Mouse (Mus musculus): ENCODE data around the gene Clcn6.

The Clcn6 gene

DNA sequence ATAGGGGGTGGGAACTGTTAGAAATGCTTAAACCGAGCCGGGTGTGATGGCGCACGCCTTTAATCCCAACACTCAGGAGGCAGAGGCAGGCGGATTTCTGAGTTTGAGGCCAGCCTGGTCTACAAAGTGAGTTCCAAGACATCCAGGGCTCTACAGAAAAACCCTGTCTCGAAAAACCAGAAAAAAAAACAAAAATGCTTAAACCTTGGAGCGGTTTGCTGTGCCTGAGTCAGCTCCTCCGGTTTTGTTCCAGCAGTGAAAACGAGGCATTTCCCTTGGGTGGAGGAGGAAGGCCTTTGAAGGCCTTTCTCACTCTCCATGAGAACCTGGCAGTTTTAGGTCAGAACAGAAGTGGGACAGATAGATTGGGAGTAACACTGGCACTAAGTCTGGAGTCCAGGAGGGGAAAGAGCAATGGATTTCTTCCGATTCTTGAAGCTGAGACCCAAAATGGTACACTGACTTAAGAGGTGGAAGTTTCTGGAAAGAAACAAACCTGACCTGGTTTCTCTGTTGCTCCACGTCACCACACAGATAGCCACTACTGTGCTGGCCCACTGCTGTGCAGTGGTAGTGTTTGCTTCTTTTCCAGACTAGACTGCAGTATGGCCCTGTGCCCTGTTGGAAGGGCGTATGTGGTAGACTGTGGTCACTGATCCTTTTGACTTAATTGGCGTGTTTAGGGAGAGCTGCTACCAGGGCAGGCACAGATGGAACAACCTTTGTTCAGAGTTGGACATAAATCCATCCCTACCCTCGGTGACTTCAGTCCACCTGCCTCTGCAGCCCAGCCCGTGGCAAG, 1.6 kb upstream of the Clcn6 start:
- 37% methylated on average over 15 of the region's 15 CpGs for WGBS

DNA sequence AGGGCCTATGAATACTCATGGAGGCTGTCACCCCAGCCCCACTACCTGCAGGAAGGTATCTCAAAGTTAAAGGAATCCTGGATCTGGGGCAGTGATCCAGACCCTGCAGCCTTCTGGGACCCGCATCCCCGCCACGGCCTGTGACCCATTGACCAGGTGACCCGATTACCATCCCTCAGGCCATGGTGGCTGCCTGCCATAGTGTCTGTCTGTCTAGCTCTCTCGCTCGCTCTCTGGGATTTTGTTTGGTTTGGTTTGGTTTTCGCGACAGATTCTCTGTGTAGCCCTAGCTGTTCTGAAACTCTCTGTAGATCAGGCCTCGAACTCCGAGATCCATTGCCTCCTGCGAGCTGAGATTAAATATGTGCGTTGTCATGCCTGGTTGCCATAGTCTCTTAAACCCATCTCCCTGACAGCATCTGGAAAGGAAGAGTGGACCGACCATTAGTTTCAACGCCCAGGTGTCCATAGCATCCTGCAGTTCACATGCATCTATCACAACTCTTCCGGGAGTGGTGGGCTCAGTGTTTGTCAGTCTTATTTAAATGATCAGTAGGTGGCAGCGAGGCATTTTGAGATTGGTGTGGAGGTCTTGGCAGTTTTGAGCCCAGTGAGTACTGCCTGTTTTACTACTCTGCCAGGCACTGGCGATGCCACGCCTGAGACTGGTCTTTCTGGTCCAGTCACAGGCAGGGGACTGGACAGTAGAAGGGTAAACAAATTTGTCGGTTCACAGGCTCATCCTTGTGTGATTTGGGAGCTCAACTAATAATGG, 820 bp upstream of the Clcn6 start:
- 11% methylated on average over 19 of the region's 19 CpGs for WGBS

DNA sequence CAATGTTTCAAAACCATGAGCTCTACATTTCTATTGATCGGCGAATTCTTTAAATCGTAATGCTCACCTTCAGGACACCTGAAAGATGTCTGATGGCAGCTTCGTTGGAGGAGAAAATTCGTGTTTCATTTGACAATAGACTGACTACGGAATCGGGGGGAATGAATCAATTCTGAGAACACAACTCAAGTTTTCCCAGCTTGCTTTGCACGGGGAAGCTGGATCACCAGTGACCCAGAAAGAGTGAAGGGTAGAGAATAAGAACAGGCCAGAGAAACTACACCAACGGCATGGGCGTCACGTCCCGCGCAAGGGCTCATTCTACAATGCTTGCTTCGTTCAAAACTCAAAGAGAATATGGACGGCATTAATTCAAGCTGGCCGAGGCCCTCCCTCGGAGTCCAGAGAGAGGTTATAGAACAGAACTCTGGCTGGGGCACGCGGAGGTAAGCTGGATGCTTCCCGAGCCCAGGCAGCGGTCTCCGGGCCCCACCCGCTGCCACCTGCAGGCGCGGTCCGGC, 482 bp downstream of the Clcn6 start:
- 5% methylated on average over 26 of the region's 26 CpGs for WGBS

DNA sequence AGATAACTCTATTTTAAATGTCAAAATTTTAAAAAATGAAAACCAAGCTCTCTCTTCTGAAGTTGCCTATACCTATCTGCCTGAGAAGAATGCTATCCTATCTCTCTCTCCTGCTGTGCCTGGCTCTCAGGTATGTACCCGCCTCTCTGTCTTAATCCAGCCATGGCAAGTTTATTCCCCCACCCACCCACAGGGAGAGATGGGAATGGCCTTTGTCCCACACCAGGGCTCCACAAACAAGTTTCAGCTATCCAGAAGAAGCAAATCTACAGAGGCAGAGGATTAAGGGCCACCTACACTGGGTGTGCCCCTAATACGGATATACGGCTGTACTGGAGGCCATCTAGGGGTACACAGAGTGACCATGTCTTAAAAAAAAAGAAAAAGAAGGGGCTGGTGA, 3.2 kb downstream of the Clcn6 start:
- 95% methylated on average over 3 of the region's 3 CpGs for WGBS

DNA sequence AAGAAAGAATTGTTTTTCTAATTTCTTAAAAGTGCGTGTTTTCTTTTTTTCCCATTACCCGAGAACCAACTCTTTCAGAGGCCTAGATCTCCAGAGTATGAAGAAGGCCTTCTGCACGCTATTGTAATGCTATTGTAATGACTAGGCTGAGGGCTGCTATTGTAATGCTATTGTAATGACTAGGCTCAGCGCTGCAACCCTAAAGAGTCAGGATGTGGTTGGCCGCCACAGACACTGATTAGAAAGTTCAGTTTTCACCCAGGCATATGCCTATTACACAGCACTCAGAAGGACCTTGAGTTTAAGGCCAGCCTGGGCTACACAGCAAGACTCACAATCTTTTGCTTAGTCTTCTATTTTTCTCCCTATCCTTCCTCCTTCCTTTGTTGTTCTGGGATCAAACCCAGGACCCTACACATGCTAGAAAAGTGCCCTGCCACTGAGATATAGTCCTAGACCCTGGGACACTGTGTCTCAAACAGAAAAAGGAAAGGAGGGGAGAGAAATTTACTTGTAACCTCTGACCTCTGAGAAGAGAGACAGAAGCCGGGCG, 4.7 kb downstream of the Clcn6 start:
- WGBS, result 82% methylated on average over 7 of the region's 7 CpGs

DNA sequence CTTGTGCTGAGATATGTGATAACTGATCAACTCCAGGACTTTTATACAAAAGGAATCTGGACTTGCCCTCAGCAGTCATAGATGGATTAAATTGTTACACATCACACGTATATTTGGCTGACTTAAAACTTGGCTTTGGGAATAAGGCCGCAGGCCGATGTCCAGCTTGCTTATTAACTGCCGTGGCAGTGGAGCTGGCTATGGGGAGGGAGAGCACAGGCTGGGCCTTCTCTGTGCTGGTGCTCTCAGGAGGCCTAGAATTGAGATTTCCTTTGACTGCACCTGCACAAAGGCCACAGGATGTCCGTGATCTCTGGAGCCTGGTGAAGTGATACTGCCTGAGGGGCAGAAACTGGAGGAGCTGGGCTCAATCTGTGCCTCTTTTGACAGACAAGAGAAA, 8.1 kb downstream of the Clcn6 start:
- 79% methylated on average over 5 of the region's 5 CpGs for WGBS

DNA sequence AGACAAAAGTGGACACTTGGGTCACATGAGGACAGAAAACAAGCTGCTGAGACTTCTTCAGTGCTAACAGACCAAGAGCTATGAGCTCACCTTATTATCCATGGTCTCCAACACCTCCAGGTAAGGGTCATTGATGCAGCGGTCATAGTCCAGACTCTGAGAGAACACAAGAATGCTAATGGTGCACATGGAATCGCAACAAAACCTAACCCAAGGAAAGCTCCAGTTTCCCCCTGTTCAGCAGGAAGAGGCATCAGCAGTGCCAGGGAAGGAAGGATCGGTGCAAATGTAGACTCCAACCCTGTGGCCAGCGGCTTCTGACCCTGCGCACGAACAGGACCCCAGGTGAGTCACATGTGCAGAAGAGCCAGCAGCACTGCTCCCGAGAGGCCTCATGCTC, 9.3 kb downstream of the Clcn6 start:
- WGBS, result 95% methylated on average over 7 of the region's 7 CpGs

DNA sequence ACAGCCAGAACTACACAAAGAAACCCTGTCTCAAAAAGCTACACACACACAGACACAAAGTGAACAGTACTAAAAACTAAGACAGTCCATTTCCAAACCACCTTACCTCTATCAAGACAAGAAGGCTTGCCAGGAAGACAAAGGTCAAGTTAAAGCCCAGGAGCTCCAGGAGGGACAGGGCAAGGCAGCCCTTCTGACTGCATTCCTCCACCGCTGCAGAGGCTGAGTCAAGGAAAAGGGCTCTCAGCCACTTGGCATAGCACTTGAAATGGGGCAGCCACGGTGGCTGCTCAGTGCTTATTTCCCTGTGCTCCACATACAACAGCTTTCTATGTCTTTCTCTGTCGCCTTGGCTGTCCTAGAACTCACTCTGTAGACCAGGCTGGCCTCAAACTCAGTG, 14.6 kb downstream of the Clcn6 start:
- 80% methylated on average over 3 of the region's 3 CpGs for WGBS

DNA sequence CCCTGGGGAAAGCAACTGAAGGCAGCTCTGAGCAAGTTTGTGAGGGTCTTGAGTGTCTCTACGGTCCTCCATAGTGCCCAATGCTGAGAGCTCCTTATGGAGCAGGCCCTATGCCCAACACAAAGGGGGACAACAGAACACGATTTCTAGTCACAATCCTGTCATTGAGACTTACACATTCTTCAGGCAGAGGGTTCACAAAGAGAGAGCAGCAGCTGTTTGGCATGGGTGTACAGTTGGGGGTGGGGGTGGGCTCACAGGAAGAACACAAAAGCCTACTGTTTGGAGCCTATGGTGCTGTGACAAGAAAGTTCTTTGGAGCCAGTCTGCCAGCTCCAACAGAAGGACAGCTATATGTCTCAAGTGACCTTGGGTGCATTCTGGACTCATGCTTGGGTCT, 20.2 kb downstream of the Clcn6 start:
- 29% methylated on average over 2 of the region's 2 CpGs for WGBS

DNA sequence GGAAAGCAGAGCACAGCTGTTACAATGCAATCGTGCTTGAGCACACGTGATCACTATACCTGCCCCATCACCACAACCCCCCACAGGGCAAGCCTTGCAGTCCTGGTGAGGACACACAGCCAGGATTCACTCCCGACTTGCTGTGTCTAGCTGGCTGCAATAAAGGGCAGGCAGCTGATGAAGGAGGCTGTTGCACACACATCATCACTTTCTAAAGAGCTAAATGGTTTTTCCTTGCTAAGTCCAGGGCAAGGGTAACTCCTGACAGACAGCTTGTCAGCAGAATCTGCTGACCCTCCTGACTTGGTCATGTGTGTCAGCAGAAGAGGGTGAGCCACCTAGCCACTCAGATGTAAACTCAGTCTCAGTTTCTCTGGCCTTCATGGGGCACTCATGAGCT, 21.6 kb downstream of the Clcn6 start:
- WGBS, result 78% methylated on average over 3 of the region's 3 CpGs

DNA sequence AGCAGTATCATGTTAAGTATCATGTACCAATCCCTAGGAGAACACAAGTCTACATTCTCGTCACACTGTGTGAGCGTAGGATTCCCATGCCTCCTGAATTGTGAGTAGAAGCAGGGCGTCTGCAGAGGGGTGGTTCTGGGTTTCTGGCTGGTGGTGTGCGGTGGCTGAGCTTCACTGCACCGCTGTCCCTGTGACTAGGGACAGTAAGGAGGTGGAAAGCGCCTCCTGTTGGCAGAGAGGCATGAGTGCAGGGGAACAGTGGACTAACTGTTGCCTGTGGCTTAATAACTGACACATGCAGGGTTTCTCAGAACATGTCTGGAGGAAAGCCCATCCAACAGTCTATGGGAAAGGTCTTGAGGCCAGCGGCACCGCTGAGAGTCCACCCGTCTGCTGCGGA, 23.2 kb downstream of the Clcn6 start:
- 78% methylated on average over 10 of the region's 10 CpGs for WGBS

DNA sequence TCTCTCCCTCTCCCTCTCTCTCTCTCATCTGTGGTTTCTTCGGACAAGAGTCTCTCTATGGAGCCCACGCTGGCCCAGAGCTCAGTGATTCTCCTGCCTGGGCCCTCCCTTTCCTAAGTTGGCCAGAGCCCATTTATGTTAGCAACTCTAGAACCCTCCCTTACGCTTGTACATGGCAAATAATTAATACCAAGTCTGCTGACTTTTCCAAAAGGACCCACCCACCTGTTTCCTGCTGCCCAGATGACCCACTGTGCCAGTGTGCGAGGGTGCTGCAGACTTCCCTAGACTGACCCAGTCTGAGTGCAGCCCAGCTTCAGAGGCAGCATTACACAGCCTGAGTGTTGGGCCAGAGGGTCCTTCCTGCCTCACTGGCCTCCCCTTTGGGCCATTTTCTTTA, 26.4 kb downstream of the Clcn6 start:
- 71% methylated on average over 4 of the region's 4 CpGs for WGBS

DNA sequence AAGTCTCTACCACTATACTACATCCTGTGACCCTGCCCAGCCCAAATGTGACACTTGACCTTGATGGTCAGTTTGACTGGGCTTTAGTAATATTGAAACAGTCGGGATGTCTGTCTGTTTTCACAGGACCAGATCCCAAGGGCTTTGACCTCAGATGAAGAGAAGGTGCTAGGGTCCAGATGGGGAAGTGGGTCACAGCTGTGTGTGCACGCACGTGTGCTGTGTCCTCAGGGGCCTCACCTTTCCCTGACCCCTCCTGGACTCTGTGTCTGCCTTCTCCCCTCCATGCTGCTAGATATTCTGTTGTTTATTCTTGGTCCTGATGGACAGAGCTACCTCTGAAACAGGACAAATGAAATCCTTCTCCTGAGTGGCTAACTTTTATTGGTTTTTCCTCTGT, 27.3 kb downstream of the Clcn6 start:
- 71% methylated on average over 3 of the region's 3 CpGs for WGBS

DNA sequence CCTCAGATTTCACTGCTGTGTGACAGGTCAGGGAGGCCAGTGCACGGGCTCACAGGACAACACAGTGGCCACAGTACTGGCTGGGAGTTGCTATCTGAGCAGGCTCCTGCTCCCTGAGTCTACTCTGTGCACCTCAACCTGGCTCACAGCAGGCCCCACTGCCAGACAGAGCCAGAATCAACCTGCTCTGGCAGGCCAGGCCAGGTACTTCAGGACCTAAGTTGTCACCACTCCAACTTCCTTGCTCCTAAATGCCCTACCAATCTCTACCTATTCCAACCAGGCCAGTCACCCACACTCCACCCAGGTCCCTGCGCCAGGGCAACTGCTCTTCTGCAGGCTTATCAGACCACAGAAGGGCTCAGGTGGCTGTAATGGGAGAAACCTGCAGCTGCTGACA, 29.0 kb downstream of the Clcn6 start:
- 95% methylated on average over 2 of the region's 2 CpGs for WGBS

DNA sequence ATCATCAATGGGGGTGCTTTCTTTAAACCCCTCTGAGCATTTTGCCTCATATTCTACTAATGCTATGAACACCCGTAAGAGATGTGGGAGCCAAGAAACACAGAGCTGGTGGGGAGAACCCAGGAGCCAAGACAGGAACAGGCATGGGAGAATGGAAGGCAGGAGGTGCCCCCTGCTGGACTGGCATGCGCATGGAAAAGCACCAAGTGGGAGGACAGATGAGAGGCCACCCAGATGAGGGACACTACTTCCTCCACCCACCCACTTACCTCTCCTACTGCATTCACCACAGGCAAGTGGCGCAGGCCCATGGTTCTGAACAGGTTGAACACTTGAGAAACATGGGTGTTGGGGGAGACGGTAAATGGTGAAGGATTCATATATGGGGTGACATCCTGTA, 30.2 kb downstream of the Clcn6 start:
- 44% methylated on average over 4 of the region's 4 CpGs for WGBS

DNA sequence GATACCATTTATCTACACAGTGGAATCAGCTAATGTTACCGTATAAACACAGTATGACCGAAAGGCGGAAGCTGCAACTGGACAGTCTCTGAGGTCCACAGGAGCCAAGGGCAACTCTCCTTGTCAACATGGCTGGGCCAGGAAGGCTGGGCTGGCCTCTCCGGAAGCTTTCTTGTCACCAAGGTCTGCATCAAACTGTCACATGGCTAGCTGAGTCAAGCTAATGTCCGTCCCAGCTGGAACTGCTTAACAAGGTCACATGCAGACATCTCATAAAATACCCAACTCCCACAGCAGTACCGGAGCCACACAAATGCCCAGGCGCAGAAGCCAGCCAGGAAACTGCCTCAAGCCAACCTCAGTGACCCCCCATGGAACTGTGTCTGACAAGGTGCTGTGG, 34.3 kb downstream of the Clcn6 start:
- WGBS, result 79% methylated on average over 7 of the region's 7 CpGs

DNA sequence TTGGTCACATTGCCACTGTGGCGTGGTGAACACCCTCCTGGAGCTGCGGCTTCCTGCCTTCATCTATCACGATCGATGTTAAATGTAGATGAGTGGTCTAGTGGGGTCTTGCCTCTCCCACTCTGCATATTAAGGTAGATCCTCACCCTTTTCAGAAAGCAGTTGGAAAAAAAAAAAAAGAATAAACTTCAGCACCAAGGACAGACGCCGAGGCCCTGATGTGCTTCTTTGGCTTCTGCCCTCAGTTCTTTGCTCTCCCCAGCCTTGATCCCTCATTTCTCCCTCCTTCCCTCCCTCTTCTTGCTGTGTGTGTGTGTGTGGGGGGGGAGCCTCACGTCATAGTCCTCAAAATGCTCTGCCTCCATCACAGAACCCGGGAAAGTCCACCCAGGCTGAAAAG, 36.8 kb downstream of the Clcn6 start:
- 44% methylated on average over 8 of the region's 8 CpGs for WGBS

DNA sequence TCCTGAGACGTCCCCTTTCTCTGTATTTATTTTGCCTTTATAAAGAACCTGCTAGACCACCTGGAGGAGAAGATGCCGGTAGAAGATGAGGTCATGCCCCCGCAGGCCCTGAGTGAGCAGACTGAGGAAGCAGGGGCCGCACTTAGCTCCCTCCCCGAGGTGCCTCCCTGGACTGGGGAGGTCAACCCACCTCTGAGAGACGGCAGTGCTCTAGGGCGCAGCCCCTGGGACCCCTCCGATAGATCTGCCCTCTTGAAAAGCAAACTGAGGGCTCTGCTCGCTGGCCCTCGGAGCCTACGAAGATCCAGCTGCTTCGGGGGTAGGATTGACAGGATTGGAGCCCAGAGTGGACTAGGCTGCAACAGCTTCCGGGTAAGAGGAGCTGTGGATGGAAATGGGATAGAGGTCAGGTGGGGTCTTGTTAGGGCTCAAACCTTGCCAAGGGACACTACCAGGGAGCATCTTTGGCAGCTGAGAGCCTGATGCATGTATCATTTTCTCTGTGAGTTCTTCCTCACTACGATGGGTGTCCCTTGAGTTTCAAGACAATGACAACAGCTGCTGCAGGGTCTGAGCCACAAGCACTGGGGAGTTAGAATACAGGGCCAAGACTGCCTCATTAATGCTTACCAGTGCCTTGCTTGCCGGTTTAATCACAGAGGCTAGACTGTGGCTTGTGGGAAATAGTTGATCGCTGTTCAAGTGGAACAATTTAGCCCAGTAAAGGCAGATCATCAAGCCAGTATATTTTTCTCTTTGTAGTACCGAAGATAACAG, 37.4 kb downstream of the Clcn6 start:
- WGBS, result 78% methylated on average over 17 of the region's 17 CpGs

DNA sequence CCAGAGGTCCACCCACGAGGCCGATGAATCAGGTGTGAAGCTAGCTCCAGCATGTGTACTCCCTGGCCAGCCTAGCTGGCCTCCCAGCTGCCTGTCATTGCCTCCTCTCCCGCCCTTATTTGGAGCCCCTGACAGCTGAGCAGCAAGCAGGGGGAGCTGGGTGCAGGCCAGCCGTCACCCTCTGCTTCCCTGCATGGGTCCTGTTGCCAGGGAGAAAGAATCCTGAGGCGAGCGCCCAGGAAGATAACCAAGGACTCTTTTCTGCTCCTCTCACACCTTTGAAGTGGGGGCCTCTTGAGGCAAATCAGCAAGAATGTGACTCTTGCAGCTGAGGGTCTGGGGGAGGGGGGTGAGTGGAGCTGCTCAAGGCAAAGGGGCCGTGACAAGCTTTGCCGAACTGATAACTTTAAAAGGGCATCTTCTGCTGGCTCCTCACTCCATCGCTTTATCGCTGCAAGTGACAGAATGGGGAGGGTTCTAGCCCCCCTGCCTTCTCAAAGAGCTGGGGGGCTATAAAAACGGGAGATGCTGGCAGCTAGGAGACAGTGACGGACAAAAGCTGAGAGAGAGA, 38.3 kb downstream of the Clcn6 start, which contains the start of gene Nppa:
Nppa (plus strand) TSS at position 521 of the 571 bp plus-strand sequence.
- WGBS, result 33% methylated on average over 12 of the region's 12 CpGs

DNA sequence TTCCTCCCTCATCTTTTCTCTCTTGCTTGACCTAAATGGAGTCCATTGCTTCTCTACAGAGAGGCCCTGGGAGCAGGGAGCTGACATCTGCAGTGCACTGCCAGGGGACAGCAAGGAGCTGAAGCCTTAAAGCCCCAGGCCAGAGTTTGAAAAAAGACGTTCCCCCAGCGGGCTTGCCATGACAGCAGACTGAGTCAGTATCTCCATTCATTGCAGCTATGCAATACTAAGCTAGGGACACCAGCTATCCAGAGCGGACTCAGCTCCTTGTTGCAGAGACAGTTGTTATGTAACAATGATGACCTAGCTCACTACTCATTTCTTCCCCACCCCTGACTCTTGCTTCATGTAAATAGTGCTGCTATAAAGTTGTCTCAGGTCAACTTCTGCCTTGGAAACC, 43.3 kb downstream of the Clcn6 start:
- 72% methylated on average over 3 of the region's 3 CpGs for WGBS

DNA sequence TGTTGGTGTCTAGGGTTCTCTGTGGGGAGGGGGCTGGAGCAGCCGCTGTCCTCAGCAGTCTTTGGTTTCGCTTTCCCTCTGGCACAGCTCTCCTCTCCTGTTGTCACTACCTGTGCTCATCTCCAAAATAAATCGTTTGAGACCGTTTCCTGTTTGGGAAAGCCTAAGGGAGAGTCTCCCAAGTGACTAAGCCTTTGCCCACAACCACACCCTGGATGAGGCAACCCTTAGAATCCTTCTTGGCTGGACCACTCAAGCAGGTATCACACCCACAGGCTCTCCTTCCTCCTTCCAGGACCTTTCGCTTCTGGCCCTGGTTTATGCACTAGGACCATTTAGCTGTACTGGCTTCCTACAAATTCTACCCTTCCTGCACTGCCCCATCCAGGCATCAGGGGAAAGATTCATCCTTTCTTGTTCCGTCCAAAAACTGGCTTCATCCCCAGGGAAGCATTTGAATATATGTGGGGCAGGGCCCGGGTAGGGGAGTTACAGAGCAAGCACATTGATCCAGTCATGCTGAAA, 45.0 kb downstream of the Clcn6 start:
- 65% methylated on average over 7 of the region's 7 CpGs for WGBS

Data from cerebral cortex, adult 2 months (tissue).